Mouse (Mus musculus) lung, postnatal 0 days (tissue): ENCODE measurements around the gene Timd2. TPM values are rescaled to one million over a fixed set of nuclear protein-coding genes. Genes with fewer than 3 reads are reported as not detected.
"Not testable (repeated sequence)": the region's sequence is repeated elsewhere in the genome, so short reads cannot be mapped to it uniquely, and the experiment has no call there.

Experiments
- ATAC-seq: fragments of 200-750 bp; cut with Nextera tagmentation; 2 replicates; pipeline ENCODE4 v1.8.0; 2017; ENCODE audit warnings: moderate library complexity
- DNase-seq: peaks from one replicate; pipeline ENCODE4 v3.0.0-alpha.2; 2016; ENCODE audit warnings: low spot score
- H3K27ac ChIP-seq: fragments of 300-500 bp; sonication (generic); 2 replicates; pipeline ENCODE4 v1.5.1; 2014; ENCODE audit warnings: antibody characterized with exemption, mild to moderate bottlenecking, low read length, mixed read lengths
- H3K27me3 ChIP-seq: fragments of 300-500 bp; sonication (generic); replicated peaks from 2 replicates; pipeline ENCODE4 v1.6.1; 2014; ENCODE audit warnings: low read length, mixed read lengths; ENCODE audit not compliant: insufficient read depth
- H3K36me3 ChIP-seq: fragments of 300-500 bp; sonication (generic); 2 replicates; pipeline ENCODE4 v1.6.1; 2014; ENCODE audit warnings: low read length, mixed read lengths; ENCODE audit not compliant: insufficient read depth
- H3K4me1 ChIP-seq: fragments of 300-500 bp; sonication (generic); 2 replicates; pipeline ENCODE4 v1.6.1; 2014; ENCODE audit warnings: antibody characterized with exemption, low read depth, low read length, mixed read lengths; ENCODE audit not compliant: insufficient read depth
- H3K4me2 ChIP-seq: fragments of 300-500 bp; sonication (generic); replicated peaks from 2 replicates; pipeline ENCODE4 v1.6.1; 2014; ENCODE audit warnings: low read depth, mild to moderate bottlenecking, low read length, moderate library complexity, mixed read lengths
- H3K4me3 ChIP-seq: fragments of 300-500 bp; sonication (generic); 2 replicates; pipeline ENCODE4 v1.5.1; 2014; ENCODE audit warnings: low read depth, low read length
- H3K9ac ChIP-seq: fragments of 300-500 bp; sonication (generic); replicated peaks from 2 replicates; pipeline ENCODE4 v1.6.1; 2014; ENCODE audit warnings: low read depth, mild to moderate bottlenecking
- H3K9me3 ChIP-seq: fragments of 300-500 bp; sonication (generic); 2 replicates; pipeline ENCODE4 v1.6.1; 2016; ENCODE audit warnings: low read length, mixed read lengths
- CTCF ChIP-seq: IDR thresholded peaks from 2 replicates; pipeline ENCODE4 v1.5.1; 2016; ENCODE audit warnings: antibody characterized with exemption, mild to moderate bottlenecking
- EP300 ChIP-seq: IDR thresholded peaks from 2 replicates; pipeline ENCODE4 v1.6.1; 2016; ENCODE audit warnings: antibody characterized with exemption, mild to moderate bottlenecking, control low read depth
- WGBS: fragments of 180-500 bp; shearing (Covaris S2); extraction: QIAGEN DNeasy Blood & Tissue Kit; methylation state at CpG from one replicate; pipeline ENCODE4 v1.1.7; 2014; 5-methylcytosine and 5-hydroxymethylcytosine counted together
- polyA plus RNA-seq: library from polyadenylated mRNA; unstranded; fragments of >200 nt; fragmentation: Nextera tagmentation; extraction: Ambion mirVana; gene quantifications from 2 replicates; pipeline ENCODE4 v1.2.1, GENCODE M21; 2015

The Timd2 gene
- polyA plus RNA-seq, 1 experiment from 2014 or later, result 0.12 TPM

- H3K36me3 ChIP-seq, result no peaks in the 10 kb centered on the region
- no peak overlapping the region for H3K4me2 ChIP-seq
- no peak overlapping the region for H3K4me3 ChIP-seq
- DNase-seq (no peak), ATAC-seq (no peak)
- H3K4me1 ChIP-seq, result no peaks in the 10 kb centered on the region
- TF ChIP-seq CTCF (no peak), EP300 (no peak)
- WGBS, result 45% methylated on average over 4 of the region's 4 CpGs
- no peak overlapping the region for H3K27ac ChIP-seq
- H3K9ac ChIP-seq, result no peak overlapping the region
- H3K9me3 ChIP-seq, result no peaks in the 10 kb centered on the region
- H3K27me3 ChIP-seq, result no peaks in the 10 kb centered on the region
Measured at GRCm38 (mm10) chr11:46739501-46739900, 32.6 kb upstream of the Timd2 start.

DNA sequence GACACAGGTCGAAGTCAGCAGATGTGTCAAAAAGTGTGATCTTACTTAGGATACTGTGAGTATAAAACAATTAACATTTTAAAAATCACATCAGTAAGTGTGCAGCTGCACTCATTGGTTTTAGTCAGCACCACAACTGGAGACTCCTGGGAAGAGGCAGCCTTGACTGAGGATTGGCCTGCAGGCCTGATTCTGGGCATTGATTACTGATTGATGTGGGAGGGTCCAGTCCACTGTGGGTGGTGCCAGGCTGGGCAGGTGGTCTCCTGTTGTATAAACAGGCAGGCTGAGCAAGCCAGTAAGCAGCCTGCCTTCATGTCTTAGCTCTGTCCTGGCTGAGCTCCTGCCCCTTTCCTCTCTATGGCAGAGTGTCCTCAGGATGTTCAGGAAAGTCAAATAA lies 28.2 kb upstream of the Timd2 start, which contains the start of gene Havcr1:
Havcr1 (plus strand) TSS at position 5 of the 400 bp plus-strand sequence.
- H3K27ac ChIP-seq, H3K9ac ChIP-seq, ATAC-seq, H3K9me3 ChIP-seq, DNase-seq, H3K4me1 ChIP-seq, H3K4me2 ChIP-seq, H3K4me3 ChIP-seq, H3K27me3 ChIP-seq, H3K36me3 ChIP-seq: not testable (repeated sequence)
- WGBS, result 74% methylated on average over 1 of the region's 1 CpGs

DNA sequence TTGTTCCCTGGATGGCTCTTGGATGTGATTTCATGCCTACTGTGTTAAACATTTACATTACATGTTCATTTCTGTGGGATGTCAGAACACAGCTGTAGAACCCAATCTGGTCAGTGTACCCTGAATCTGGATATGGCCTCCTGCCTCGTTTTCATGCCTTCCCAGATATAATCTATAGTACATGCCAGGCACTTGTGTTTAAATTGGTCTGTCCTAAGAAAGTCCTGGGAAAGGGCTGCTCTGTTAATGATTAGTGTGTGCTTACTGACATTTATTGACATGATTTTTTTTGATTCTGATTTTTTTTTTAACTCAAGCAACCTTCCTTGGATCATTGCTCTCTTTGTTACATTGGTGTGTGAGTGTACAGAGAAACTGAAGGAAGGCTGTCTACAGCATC lies 27.8 kb upstream of the Timd2 start:
- Histone ChIP-seq H3K27ac (no peak overlapping the region), H3K9me3 (no peaks in the 10 kb centered on the region), H3K4me2 (no peak overlapping the region), H3K36me3 (no peaks in the 10 kb centered on the region), H3K4me3 (no peak overlapping the region), H3K9ac (no peak overlapping the region), H3K4me1 (no peaks in the 10 kb centered on the region), H3K27me3 (no peaks in the 10 kb centered on the region)
- no peak for DNase-seq
- 35% methylated on average over 1 of the region's 1 CpGs for WGBS
- ATAC-seq, result no peak
- TF ChIP-seq CTCF (no peak), EP300 (no peak)

DNA sequence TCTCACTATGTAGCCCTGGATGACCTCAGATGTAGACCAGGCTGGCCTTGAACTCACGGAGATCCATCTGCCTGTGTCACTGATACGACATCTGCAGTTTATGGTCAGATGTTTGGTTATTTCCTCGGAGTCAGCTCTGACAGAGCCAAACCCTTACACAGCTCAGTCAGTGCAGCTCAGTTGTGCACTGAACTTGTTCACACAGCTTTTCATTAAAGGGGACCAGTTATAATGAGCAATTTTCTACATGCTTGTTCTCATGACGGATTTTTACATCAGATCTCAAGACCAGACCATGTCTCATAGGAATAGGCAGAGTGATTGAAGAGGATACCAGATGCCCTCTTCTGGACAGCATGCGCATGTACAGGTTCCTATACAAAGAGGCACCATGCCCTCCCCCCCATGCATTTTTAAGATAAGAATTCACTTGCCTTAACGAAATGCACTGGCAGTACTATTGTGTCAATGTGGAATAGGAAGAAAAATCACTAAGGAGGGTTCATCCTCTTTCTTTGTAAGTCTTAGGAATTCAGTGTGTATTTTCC lies 26.5 kb upstream of the Timd2 start:
- whole genome bisulfite sequencing, result 52% methylated on average over 6 of the region's 6 CpGs
- DNase-seq (peak; percentile 40), ATAC-seq (no peak)
- H3K27ac ChIP-seq, result no peak overlapping the region
- H3K36me3 ChIP-seq, result no peaks in the 10 kb centered on the region
- H3K4me1 ChIP-seq, result no peaks in the 10 kb centered on the region
- TF ChIP-seq CTCF, result peak; percentile 60
- TF ChIP-seq EP300, result no peak
- H3K27me3 ChIP-seq, result no peaks in the 10 kb centered on the region
- no peak overlapping the region for H3K9ac ChIP-seq
- H3K4me3 ChIP-seq, result no peak overlapping the region
- H3K9me3 ChIP-seq, result no peaks in the 10 kb centered on the region
- no peak overlapping the region for H3K4me2 ChIP-seq

DNA sequence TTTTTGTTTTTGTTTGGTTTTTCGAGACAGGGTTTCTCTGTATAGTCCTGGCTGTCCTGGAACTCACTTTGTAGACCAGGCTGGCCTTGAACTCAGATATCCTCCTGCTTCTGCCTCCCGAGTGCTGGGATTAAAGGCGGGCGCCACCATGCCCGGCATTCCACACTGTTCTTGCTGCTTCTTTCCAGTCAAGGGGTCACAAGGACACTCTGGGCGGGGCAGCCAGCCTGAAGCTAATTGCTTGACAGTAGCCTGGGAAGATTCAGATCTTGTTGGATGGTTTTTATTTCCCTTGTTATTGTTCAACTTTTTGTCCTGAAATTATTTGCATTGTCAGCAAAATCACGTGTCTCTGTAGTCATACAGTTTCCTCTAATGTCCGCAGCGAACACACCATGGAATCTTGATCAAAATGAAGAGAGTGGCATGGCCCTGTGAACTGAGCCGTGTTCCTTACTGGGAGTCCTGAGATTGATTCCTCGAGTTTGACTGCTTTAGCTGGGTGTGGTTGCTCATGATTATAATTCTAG lies 24.7 kb upstream of the Timd2 start:
- no peaks in the 10 kb centered on the region for H3K36me3 ChIP-seq
- WGBS, result 81% methylated on average over 11 of the region's 11 CpGs
- ATAC-seq, result no peak
- H3K9ac ChIP-seq, result no peak overlapping the region
- no peak overlapping the region for H3K4me3 ChIP-seq
- H3K4me2 ChIP-seq, result no peak overlapping the region
- H3K27me3 ChIP-seq, result no peaks in the 10 kb centered on the region
- H3K4me1 ChIP-seq, result no peaks in the 10 kb centered on the region
- H3K27ac ChIP-seq, result no peak overlapping the region
- DNase-seq, result no peak
- no peaks in the 10 kb centered on the region for H3K9me3 ChIP-seq
- no peak for TF ChIP-seq EP300

DNA sequence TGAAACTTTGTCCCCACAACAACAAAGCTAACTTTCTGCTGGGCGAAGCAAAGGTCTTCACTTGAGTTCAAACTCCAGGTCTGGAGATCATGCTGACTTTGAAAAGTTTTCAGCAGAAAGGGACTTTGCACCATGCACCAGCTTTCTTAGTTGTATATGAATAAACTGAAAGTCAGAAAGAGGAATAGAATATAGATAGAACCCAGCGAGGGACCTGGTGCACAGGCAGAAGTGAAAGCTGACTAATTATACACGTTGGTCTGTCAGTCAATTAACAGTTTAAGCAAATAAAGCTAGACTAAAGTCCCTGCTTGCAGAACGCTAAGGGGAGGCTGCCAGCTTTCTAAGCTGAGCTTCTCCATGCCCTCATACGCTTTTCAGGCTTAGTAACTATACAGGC lies 8.0 kb downstream of the Timd2 start:
- ATAC-seq, result no peak
- Histone ChIP-seq H3K4me2 (no peak overlapping the region), H3K4me3 (no peak overlapping the region), H3K27ac (no peak overlapping the region), H3K9me3 (no peaks in the 10 kb centered on the region), H3K4me1 (no peaks in the 10 kb centered on the region), H3K9ac (no peak overlapping the region), H3K27me3 (no peaks in the 10 kb centered on the region), H3K36me3 (no peaks in the 10 kb centered on the region)
- TF ChIP-seq CTCF, result no peak
- TF ChIP-seq EP300, result no peak
- no peak for DNase-seq
- WGBS, result 58% methylated on average over 5 of the region's 5 CpGs

DNA sequence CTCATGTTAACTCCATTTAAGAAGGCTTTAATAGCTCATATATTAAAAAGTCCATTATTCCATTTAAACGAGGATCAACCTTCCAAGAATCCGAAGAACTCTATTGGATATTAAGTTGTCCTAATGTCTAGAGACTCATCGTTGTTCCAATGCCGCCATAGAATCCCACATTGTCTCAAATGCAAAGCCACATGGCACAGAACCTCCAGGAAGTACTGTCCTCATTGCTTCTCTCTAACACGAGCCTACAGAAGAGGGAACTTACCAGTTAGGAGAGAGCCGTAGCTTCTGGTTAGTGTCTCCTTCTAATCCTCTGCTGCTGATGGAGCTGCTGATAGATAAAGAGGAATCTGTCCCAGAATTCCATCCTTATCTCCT lies 8.6 kb downstream of the Timd2 start:
- no peaks in the 10 kb centered on the region for H3K27me3 ChIP-seq
- H3K9ac ChIP-seq, result no peak overlapping the region
- no peak for TF ChIP-seq EP300
- TF ChIP-seq CTCF, result no peak
- no peak for DNase-seq
- no peak overlapping the region for H3K27ac ChIP-seq
- no peak for ATAC-seq
- no peaks in the 10 kb centered on the region for H3K36me3 ChIP-seq
- H3K9me3 ChIP-seq, result no peaks in the 10 kb centered on the region
- H3K4me1 ChIP-seq, result no peaks in the 10 kb centered on the region
- no peak overlapping the region for H3K4me3 ChIP-seq
- H3K4me2 ChIP-seq, result no peak overlapping the region
- WGBS, result 84% methylated on average over 6 of the region's 6 CpGs
